Mouse (Mus musculus): ENCODE data around the gene Foxa2. TPM values are rescaled to one million over a fixed set of nuclear protein-coding genes. Genes with fewer than 3 reads are reported as not detected.

Foxa2 gene
- 5.1 and 8.1 TPM in 2 replicates for polyA plus RNA-seq (2014; fragmentation: Nextera tagmentation; extraction: Ambion mirVana)

DNA sequence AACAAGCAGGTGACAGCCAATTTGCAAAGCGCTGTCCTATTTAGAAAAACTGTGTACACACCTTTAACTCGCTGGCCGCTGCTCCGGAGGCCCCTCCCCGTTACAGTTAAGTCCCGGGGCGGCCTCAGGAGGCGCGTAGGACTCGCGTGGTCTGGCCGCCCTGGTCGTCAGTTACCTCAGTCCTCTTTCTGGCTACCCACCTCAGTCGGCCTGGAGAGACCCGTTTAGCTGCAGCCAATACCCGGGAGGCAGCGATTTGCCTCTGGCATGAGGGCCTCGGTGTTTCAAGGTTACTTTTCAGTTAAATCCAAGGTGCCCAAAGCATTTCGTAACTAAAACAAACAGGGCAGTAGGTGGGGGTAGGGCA lies at the start of gene Foxa2:
Gene Foxa2 (minus strand): TSS at position 171 of the 367 bp plus-strand sequence.
- no peak for ATAC-seq (ENCODE audit: low FRiP score, low TSS enrichment)
- peak within 1 kb of the TSS; percentile 64 for H3K27ac ChIP-seq (replicated peaks; ENCODE audit: low read depth, low read length)
- peak within 1 kb of the TSS; percentile 35 for H3K4me2 ChIP-seq (ENCODE audit: low read length)
- H3K27me3 ChIP-seq (ENCODE audit: control insufficient read depth, insufficient read depth, low read length) = peaks cover 100% of the 10 kb centered on the region
- peak; percentile 30 for DNase-seq
- no peaks in the 10 kb centered on the region for H3K36me3 ChIP-seq (ENCODE audit: control insufficient read depth, insufficient read depth, low read length)
- H3K4me1 ChIP-seq (ENCODE audit: control insufficient read depth, insufficient read depth, low read length) = no peaks in the 10 kb centered on the region
- H3K4me3 ChIP-seq (replicated peaks; ENCODE audit: low read depth, low read length) = peak within 1 kb of the TSS; percentile 24
- H3K9me3 ChIP-seq (ENCODE audit: control insufficient read depth, low read length) = no peaks in the 10 kb centered on the region
- WGBS = 2% methylated on average over 19 of the region's 19 CpGs
- H3K9ac ChIP-seq (replicated peaks; ENCODE audit: low read length) = peak within 1 kb of the TSS; percentile 37; the same call in 1 of the 2 replicates

GRCm38 (mm10) chr2:148092089-148092488 lies 45.3 kb upstream of the Foxa2 start:
- H3K9me3 ChIP-seq (ENCODE audit: control insufficient read depth, low read length) = no peaks in the 10 kb centered on the region
- WGBS = 84% methylated on average over 2 of the region's 2 CpGs
- no peaks in the 10 kb centered on the region for H3K4me1 ChIP-seq (ENCODE audit: control insufficient read depth, insufficient read depth, low read length)
- H3K27me3 ChIP-seq (ENCODE audit: control insufficient read depth, insufficient read depth, low read length) = no peaks in the 10 kb centered on the region
- ATAC-seq (ENCODE audit: low FRiP score, low TSS enrichment) (no peak), DNase-seq (no peak)
- no peak overlapping the region for H3K9ac ChIP-seq (replicated peaks; ENCODE audit: low read length)
- no peak overlapping the region for H3K4me2 ChIP-seq (ENCODE audit: low read length)
- no peak overlapping the region for H3K27ac ChIP-seq (replicated peaks; ENCODE audit: low read depth, low read length)
- no peaks in the 10 kb centered on the region for H3K36me3 ChIP-seq (ENCODE audit: control insufficient read depth, insufficient read depth, low read length)
- H3K4me3 ChIP-seq (replicated peaks; ENCODE audit: low read depth, low read length) = no peak overlapping the region

DNA sequence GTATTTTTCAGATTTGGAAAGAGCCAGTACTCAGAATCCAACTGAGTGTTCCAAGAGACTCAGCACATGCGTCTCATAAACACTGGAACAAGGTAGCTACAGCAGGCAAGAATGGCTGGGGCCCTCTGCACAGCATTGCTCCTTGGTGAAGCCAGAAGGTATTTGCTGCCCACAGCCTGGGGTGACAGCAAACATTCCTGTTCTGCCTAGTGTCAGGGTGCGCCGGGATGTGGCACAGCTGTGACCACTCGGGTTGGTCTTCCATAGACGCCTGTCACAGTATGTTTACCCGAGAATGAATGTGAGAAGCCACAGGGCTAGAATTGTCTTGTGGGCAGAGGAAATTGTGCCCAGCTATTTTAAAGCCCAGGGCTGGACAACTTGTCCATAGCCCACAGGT lies 44.9 kb upstream of the Foxa2 start:
- no peak overlapping the region for H3K27ac ChIP-seq (replicated peaks; ENCODE audit: low read depth, low read length)
- DNase-seq (no peak), ATAC-seq (ENCODE audit: low FRiP score, low TSS enrichment) (no peak)
- no peak overlapping the region for H3K9ac ChIP-seq (replicated peaks; ENCODE audit: low read length)
- H3K36me3 ChIP-seq (ENCODE audit: control insufficient read depth, insufficient read depth, low read length) = no peaks in the 10 kb centered on the region
- no peaks in the 10 kb centered on the region for H3K27me3 ChIP-seq (ENCODE audit: control insufficient read depth, insufficient read depth, low read length)
- H3K4me3 ChIP-seq (replicated peaks; ENCODE audit: low read depth, low read length) = no peak overlapping the region
- no peak overlapping the region for H3K4me2 ChIP-seq (ENCODE audit: low read length)
- H3K4me1 ChIP-seq (ENCODE audit: control insufficient read depth, insufficient read depth, low read length) = no peaks in the 10 kb centered on the region
- 86% methylated on average over 6 of the region's 6 CpGs for whole genome bisulfite sequencing
- no peaks in the 10 kb centered on the region for H3K9me3 ChIP-seq (ENCODE audit: control insufficient read depth, low read length)

DNA sequence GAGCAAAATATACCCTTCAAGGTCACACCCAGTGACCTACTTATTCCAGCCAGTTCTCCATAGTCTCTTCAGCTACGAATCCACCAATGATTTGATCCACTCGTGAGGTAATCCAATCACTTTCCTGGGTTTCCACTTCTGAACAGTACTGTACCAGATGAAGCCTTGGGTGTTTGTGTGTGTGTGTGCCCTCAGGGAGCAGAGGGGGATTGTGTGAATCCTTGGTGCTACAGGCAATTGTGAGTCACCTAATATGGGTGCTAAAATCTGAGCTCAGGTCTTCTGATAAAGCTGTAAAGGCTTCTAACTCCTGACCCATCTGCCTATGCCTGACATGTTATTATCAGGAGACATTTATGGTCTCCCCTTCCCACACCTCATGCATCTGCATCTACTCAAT lies 43.3 kb upstream of the Foxa2 start:
- Histone ChIP-seq H3K9ac (replicated peaks; ENCODE audit: low read length) (no peak overlapping the region), H3K4me3 (replicated peaks; ENCODE audit: low read depth, low read length) (no peak overlapping the region), H3K27me3 (ENCODE audit: control insufficient read depth, insufficient read depth, low read length) (no peaks in the 10 kb centered on the region), H3K36me3 (ENCODE audit: control insufficient read depth, insufficient read depth, low read length) (no peaks in the 10 kb centered on the region), H3K4me1 (ENCODE audit: control insufficient read depth, insufficient read depth, low read length) (no peaks in the 10 kb centered on the region), H3K9me3 (ENCODE audit: control insufficient read depth, low read length) (no peaks in the 10 kb centered on the region), H3K4me2 (ENCODE audit: low read length) (no peak overlapping the region), H3K27ac (replicated peaks; ENCODE audit: low read depth, low read length) (no peak overlapping the region)
- DNase-seq (no peak), ATAC-seq (ENCODE audit: low FRiP score, low TSS enrichment) (no peak)
- WGBS = 87% methylated on average over 2 of the region's 2 CpGs

- Histone ChIP-seq H3K9ac (replicated peaks; ENCODE audit: low read length) (no peak overlapping the region), H3K27me3 (ENCODE audit: control insufficient read depth, insufficient read depth, low read length) (no peaks in the 10 kb centered on the region), H3K36me3 (ENCODE audit: control insufficient read depth, insufficient read depth, low read length) (no peaks in the 10 kb centered on the region), H3K9me3 (ENCODE audit: control insufficient read depth, low read length) (no peaks in the 10 kb centered on the region), H3K27ac (replicated peaks; ENCODE audit: low read depth, low read length) (no peak overlapping the region), H3K4me2 (ENCODE audit: low read length) (no peak overlapping the region), H3K4me3 (replicated peaks; ENCODE audit: low read depth, low read length) (no peak overlapping the region), H3K4me1 (ENCODE audit: control insufficient read depth, insufficient read depth, low read length) (no peaks in the 10 kb centered on the region)
- 72% methylated on average over 5 of the region's 5 CpGs for WGBS
- DNase-seq = peak; percentile 4
- ATAC-seq (ENCODE audit: low FRiP score, low TSS enrichment) = no peak; the same call in 1 of the 2 replicates
Measured at GRCm38 (mm10) chr2:148085529-148085928, 38.8 kb upstream of the Foxa2 start.

- Histone ChIP-seq H3K9ac (replicated peaks; ENCODE audit: low read length) (no peak overlapping the region), H3K4me3 (replicated peaks; ENCODE audit: low read depth, low read length) (no peak overlapping the region), H3K4me1 (ENCODE audit: control insufficient read depth, insufficient read depth, low read length) (no peaks in the 10 kb centered on the region), H3K4me2 (ENCODE audit: low read length) (no peak overlapping the region), H3K27ac (replicated peaks; ENCODE audit: low read depth, low read length) (no peak overlapping the region), H3K36me3 (ENCODE audit: control insufficient read depth, insufficient read depth, low read length) (no peaks in the 10 kb centered on the region), H3K27me3 (ENCODE audit: control insufficient read depth, insufficient read depth, low read length) (no peaks in the 10 kb centered on the region), H3K9me3 (ENCODE audit: control insufficient read depth, low read length) (no peaks in the 10 kb centered on the region)
- WGBS = 78% methylated on average over 4 of the region's 4 CpGs
- no peak for DNase-seq
- no peak; the same call in 1 of the 2 replicates for ATAC-seq (ENCODE audit: low FRiP score, low TSS enrichment)
Measured at GRCm38 (mm10) chr2:148085126-148085525, 38.4 kb upstream of the Foxa2 start.

DNA sequence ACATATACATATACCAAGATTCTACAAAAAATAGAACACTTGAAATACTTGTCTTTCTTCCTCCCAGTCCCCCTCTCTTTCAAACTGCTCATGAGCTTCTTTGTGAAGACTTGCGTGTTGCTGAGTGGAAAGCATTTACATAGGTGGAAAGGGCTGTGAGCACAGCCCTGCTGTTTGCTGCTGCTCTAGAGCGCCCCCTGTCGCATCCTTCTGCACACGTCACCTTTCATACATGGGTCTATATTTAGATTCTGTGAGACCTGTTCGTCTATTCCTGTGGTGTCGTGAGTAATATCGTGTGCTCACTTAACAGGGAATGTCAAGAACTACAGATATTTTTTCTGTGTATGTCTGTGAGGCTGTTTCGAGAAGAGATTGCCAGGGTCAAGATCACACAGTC lies 35.5 kb upstream of the Foxa2 start:
- H3K36me3 ChIP-seq (ENCODE audit: control insufficient read depth, insufficient read depth, low read length) = no peaks in the 10 kb centered on the region
- ATAC-seq (ENCODE audit: low FRiP score, low TSS enrichment) (no peak), DNase-seq (peak; percentile 75)
- no peaks in the 10 kb centered on the region for H3K27me3 ChIP-seq (ENCODE audit: control insufficient read depth, insufficient read depth, low read length)
- no peaks in the 10 kb centered on the region for H3K9me3 ChIP-seq (ENCODE audit: control insufficient read depth, low read length)
- H3K27ac ChIP-seq (replicated peaks; ENCODE audit: low read depth, low read length) = no peak overlapping the region
- H3K9ac ChIP-seq (replicated peaks; ENCODE audit: low read length) = no peak overlapping the region
- H3K4me2 ChIP-seq (ENCODE audit: low read length) = no peak overlapping the region
- 19% methylated on average over 8 of the region's 8 CpGs for WGBS
- no peak overlapping the region for H3K4me3 ChIP-seq (replicated peaks; ENCODE audit: low read depth, low read length)
- no peaks in the 10 kb centered on the region for H3K4me1 ChIP-seq (ENCODE audit: control insufficient read depth, insufficient read depth, low read length)

GRCm38 (mm10) chr2:148060705-148061104 lies 13.9 kb upstream of the Foxa2 start:
- Histone ChIP-seq H3K4me2 (ENCODE audit: low read length) (no peak overlapping the region), H3K4me3 (replicated peaks; ENCODE audit: low read depth, low read length) (no peak overlapping the region), H3K36me3 (ENCODE audit: control insufficient read depth, insufficient read depth, low read length) (no peaks in the 10 kb centered on the region), H3K9me3 (ENCODE audit: control insufficient read depth, low read length) (no peaks in the 10 kb centered on the region), H3K4me1 (ENCODE audit: control insufficient read depth, insufficient read depth, low read length) (peaks cover 6% of the 10 kb centered on the region; the same call in 1 of the 2 replicates), H3K27me3 (ENCODE audit: control insufficient read depth, insufficient read depth, low read length) (peaks cover 13% of the 10 kb centered on the region; the same call in 1 of the 2 replicates), H3K9ac (replicated peaks; ENCODE audit: low read length) (no peak overlapping the region), H3K27ac (replicated peaks; ENCODE audit: low read depth, low read length) (no peak overlapping the region)
- DNase-seq (peak; percentile 64), ATAC-seq (ENCODE audit: low FRiP score, low TSS enrichment) (peak; percentile 48; the same call in 1 of the 2 replicates)
- 18% methylated on average over 6 of the region's 6 CpGs for WGBS

DNA sequence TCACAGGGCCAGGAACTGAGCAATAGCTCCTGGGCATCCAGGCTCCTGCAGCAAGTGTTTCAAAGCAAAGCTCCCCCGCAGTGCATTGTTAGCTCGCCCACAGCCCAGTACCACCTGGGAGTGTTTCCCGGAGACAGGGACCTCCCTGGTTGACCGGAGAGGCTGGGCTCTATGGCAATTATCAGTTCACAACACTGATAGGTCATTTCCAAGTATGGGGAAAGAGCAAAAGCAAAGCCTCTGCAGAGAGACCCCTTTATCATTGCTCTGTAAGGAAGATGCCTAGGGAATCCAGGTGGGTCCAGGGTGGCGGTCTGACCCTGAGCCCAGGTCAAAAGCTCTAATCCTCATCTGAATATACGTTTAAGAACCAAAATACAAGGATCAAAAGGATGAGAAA lies 6.6 kb upstream of the Foxa2 start:
- no peak for DNase-seq
- no peak for ATAC-seq (ENCODE audit: low FRiP score, low TSS enrichment)
- Histone ChIP-seq H3K27ac (replicated peaks; ENCODE audit: low read depth, low read length) (no peak overlapping the region), H3K4me2 (ENCODE audit: low read length) (no peak overlapping the region), H3K4me1 (ENCODE audit: control insufficient read depth, insufficient read depth, low read length) (no peaks in the 10 kb centered on the region), H3K9ac (replicated peaks; ENCODE audit: low read length) (no peak overlapping the region), H3K36me3 (ENCODE audit: control insufficient read depth, insufficient read depth, low read length) (no peaks in the 10 kb centered on the region), H3K4me3 (replicated peaks; ENCODE audit: low read depth, low read length) (no peak overlapping the region), H3K27me3 (ENCODE audit: control insufficient read depth, insufficient read depth, low read length) (peaks cover 67% of the 10 kb centered on the region), H3K9me3 (ENCODE audit: control insufficient read depth, low read length) (no peaks in the 10 kb centered on the region)
- 7% methylated on average over 6 of the region's 6 CpGs for WGBS
